8 mouse cellular contexts compared by ENCODE assay signal in genomic region chr11:101259261-101259712, GRCm38 (mm10). TPM values are rescaled to one million over a fixed set of nuclear protein-coding genes. Genes with fewer than 3 reads are reported as not detected.
DNase-seq lines count a peak whose midpoint lies in the region; ATAC-seq and TF ChIP-seq lines count a peak whose summit lies in the region.

No protein-coding gene starts in this region.

- peak overlapping the region; percentile 58; the same call in 1 of the 2 replicates for H3K4me3 ChIP-seq in heart, postnatal 0 days (ENCODE audit: low read depth, low read length)
- no peak overlapping the region for H3K4me3 ChIP-seq in midbrain, embryonic 11.5 days (ENCODE audit: low read depth, low read length)

- H3K36me3 ChIP-seq in heart, postnatal 0 days (replicated peaks; ENCODE audit: control insufficient read depth, insufficient read depth, low read length) = peaks cover 22% of the 10 kb centered on the region; the same call in 1 of the 2 replicates
- no peaks in the 10 kb centered on the region for H3K36me3 ChIP-seq in midbrain, embryonic 11.5 days (ENCODE audit: control insufficient read depth, insufficient read depth, low read length)

- H3K9me3 ChIP-seq in heart, postnatal 0 days (replicated peaks; ENCODE audit: control insufficient read depth, low read length) = no peaks in the 10 kb centered on the region
- no peaks in the 10 kb centered on the region for H3K9me3 ChIP-seq in midbrain, embryonic 11.5 days (ENCODE audit: control insufficient read depth, low read length)

- ATAC-seq in heart, postnatal 0 days (ENCODE audit: insufficient read depth, low read depth) = peak; percentile 37
- ATAC-seq in midbrain, embryonic 11.5 days (ENCODE audit: low FRiP score) = no peak

- peak; percentile 37 to 38 for DNase-seq in spleen, postnatal 10 days (ENCODE audit: low spot score in 2 of 2)
- no peak for DNase-seq in spleen, postnatal 14 days (ENCODE audit: low spot score in 2 of 2)
- peak; percentile 83 for DNase-seq in heart, postnatal 0 days (ENCODE audit: low spot score)
- peak; percentile 47 to 50 for DNase-seq in layer of hippocampus, postnatal 10 days (ENCODE audit: low spot score in 2 of 2)
- no peak for DNase-seq in midbrain, embryonic 11.5 days (ENCODE audit: low spot score, missing footprints)
- DNase-seq in yolk sac, embryonic 10.5 days (ENCODE audit: low spot score) = no peak
- no peak for DNase-seq in cerebellum, postnatal 25 days
- DNase-seq in T-cell, adult 2 months (ENCODE audit: low spot score) = no peak

- H3K9ac ChIP-seq in heart, postnatal 0 days (replicated peaks; ENCODE audit: low read depth, low read length) = no peak overlapping the region
- H3K9ac ChIP-seq in midbrain, embryonic 11.5 days (ENCODE audit: low read length) = no peak overlapping the region

- TF ChIP-seq CTCF in heart, postnatal 0 days (IDR thresholded peaks at IDR 0.05; ENCODE audit: low read depth) = no peak

- peaks cover 42% of the 10 kb centered on the region for H3K4me1 ChIP-seq in heart, postnatal 0 days (ENCODE audit: control insufficient read depth, insufficient read depth)
- peaks cover 44% of the 10 kb centered on the region for H3K4me1 ChIP-seq in midbrain, embryonic 11.5 days (ENCODE audit: control insufficient read depth, insufficient read depth, low read length)

- peaks cover 22% of the 10 kb centered on the region for H3K27me3 ChIP-seq in heart, postnatal 0 days (ENCODE audit: control insufficient read depth, insufficient read depth, low read length)
- peaks cover 33% of the 10 kb centered on the region for H3K27me3 ChIP-seq in midbrain, embryonic 11.5 days (ENCODE audit: control insufficient read depth, insufficient read depth, low read length)

- no peak for TF ChIP-seq EP300 in heart, postnatal 0 days (IDR thresholded peaks at IDR 0.05; ENCODE audit: low read depth)

- WGBS in heart, postnatal 0 days = 13% methylated on average over 6 of the region's 6 CpGs
- 48% methylated on average over 6 of the region's 6 CpGs for WGBS in midbrain, embryonic 11.5 days

- peak overlapping the region; percentile 82 for H3K27ac ChIP-seq in heart, postnatal 0 days (ENCODE audit: low read depth)
- no peak overlapping the region; the same call in none of the 2 replicates for H3K27ac ChIP-seq in midbrain, embryonic 11.5 days (ENCODE audit: low read depth, low read length)

- H3K4me2 ChIP-seq in heart, postnatal 0 days (ENCODE audit: low read depth, low read length) = peak overlapping the region; percentile 90
- H3K4me2 ChIP-seq in midbrain, embryonic 11.5 days = peak overlapping the region; percentile 13; the same call in 1 of the 2 replicates

RNA-seq across cellular contexts. Expression of gene Wnk4, which starts 1.1 kb away (rescaled TPM):
- total RNA-seq in heart, postnatal 0 days (2014; rRNA removed; ENCODE audit: low replicate concordance) = 2.0 and 3.2 TPM in 2 replicates
- 3.8 and 4.0 TPM in 2 replicates for polyA plus RNA-seq in heart, postnatal 0 days (2015; fragmentation: Nextera tagmentation; extraction: Ambion mirVana)
- total RNA-seq in layer of hippocampus, postnatal 10 days (2021) = 1 to 10 TPM; 3.4 to 4.5 TPM
- 4.8 and 5.2 TPM in 2 replicates for polyA plus RNA-seq in midbrain, embryonic 11.5 days (2014; fragmentation: Nextera tagmentation; extraction: Ambion mirVana)

RNA-seq across cellular contexts. Expression of gene Vps25, which starts 5.8 kb away (rescaled TPM):
- total RNA-seq in heart, postnatal 0 days (2014; rRNA removed; ENCODE audit: low replicate concordance) = 99.2 and 116 TPM in 2 replicates
- polyA plus RNA-seq in heart, postnatal 0 days (2015; fragmentation: Nextera tagmentation; extraction: Ambion mirVana) = 125 and 130 TPM in 2 replicates
- total RNA-seq in layer of hippocampus, postnatal 10 days (2021) = 10 to 100 TPM; 78.4 to 81.9 TPM
- 122 and 130 TPM in 2 replicates for polyA plus RNA-seq in midbrain, embryonic 11.5 days (2014; fragmentation: Nextera tagmentation; extraction: Ambion mirVana)

RNA-seq across cellular contexts. Expression of gene Ramp2, which starts 13.5 kb away (rescaled TPM):
- total RNA-seq in heart, postnatal 0 days (2014; rRNA removed; ENCODE audit: low replicate concordance) = 159 and 253 TPM in 2 replicates
- polyA plus RNA-seq in heart, postnatal 0 days (2015; fragmentation: Nextera tagmentation; extraction: Ambion mirVana) = 181 and 182 TPM in 2 replicates
- 10 to 100 TPM; 69.6 to 70.0 TPM for total RNA-seq in layer of hippocampus, postnatal 10 days (2021)
- polyA plus RNA-seq in midbrain, embryonic 11.5 days (2014; fragmentation: Nextera tagmentation; extraction: Ambion mirVana) = 65.6 and 73.4 TPM in 2 replicates

RNA-seq across cellular contexts. Expression of gene Cntd1, which starts 19.5 kb away (rescaled TPM):
- total RNA-seq in heart, postnatal 0 days (2014; rRNA removed; ENCODE audit: low replicate concordance) = not detected in 2 replicates
- 0.22 and 0.56 TPM in 2 replicates for polyA plus RNA-seq in heart, postnatal 0 days (2015; fragmentation: Nextera tagmentation; extraction: Ambion mirVana)
- total RNA-seq in layer of hippocampus, postnatal 10 days (2021) = under 1 TPM; 0.37 to 0.56 TPM
- 1.4 and 1.7 TPM in 2 replicates for polyA plus RNA-seq in midbrain, embryonic 11.5 days (2014; fragmentation: Nextera tagmentation; extraction: Ambion mirVana)

RNA-seq across cellular contexts. Expression of gene Coa3, which starts 19.6 kb away (rescaled TPM):
- 175 and 216 TPM in 2 replicates for total RNA-seq in heart, postnatal 0 days (2014; rRNA removed; ENCODE audit: low replicate concordance)
- polyA plus RNA-seq in heart, postnatal 0 days (2015; fragmentation: Nextera tagmentation; extraction: Ambion mirVana) = 189 and 206 TPM in 2 replicates
- 10 to 100 TPM; 92.7 to 93.1 TPM for total RNA-seq in layer of hippocampus, postnatal 10 days (2021)
- 213 and 220 TPM in 2 replicates for polyA plus RNA-seq in midbrain, embryonic 11.5 days (2014; fragmentation: Nextera tagmentation; extraction: Ambion mirVana)

Comparison
In these comparisons a context has a peak if more than half of its experiments do, and no peak if none do; other contexts are left out.
1. DNase-seq: peak in spleen, postnatal 10 days (2 of 2), heart, postnatal 0 days (single experiment) and layer of hippocampus, postnatal 10 days (2 of 2); none in spleen, postnatal 14 days (0 of 2), midbrain, embryonic 11.5 days (single experiment), yolk sac, embryonic 10.5 days (single experiment), cerebellum, postnatal 25 days (0 of 2) and T-cell, adult 2 months (single experiment).